Mouse (Mus musculus) CH12.LX (cell line): ENCODE measurements around the gene Cep63. TPM values are rescaled to one million over a fixed set of nuclear protein-coding genes. Genes with fewer than 3 reads are reported as not detected.
A peak's percentile ranks its signal among the peaks of the same experiment; 100 is the strongest.

Experiments
- DNase-seq: peaks from one replicate; pipeline ENCODE4 v3.0.0-alpha.2; 2013; ENCODE audit errors: extremely low read depth
- H3K27ac ChIP-seq: 2 replicates; pipeline ENCODE4 v1.5.1; 2012; ENCODE audit warnings: low read depth, mild to moderate bottlenecking, control low read depth, moderate library complexity; ENCODE audit not compliant: insufficient read depth
- H3K27me3 ChIP-seq: replicated peaks from 2 replicates; pipeline ENCODE3; 2012; ENCODE audit warnings: inconsistent platforms
- H3K36me3 ChIP-seq, 2 experiments: replicated peaks in 1 of 2; 2 replicates each; pipeline versions ENCODE3 to v1.6.1; 2012; ENCODE audit warnings: inconsistent platforms in 1 of 2, low read length in 1 of 2, mild to moderate bottlenecking in 1 of 2, mixed read lengths in 1 of 2, moderate library complexity in 1 of 2; ENCODE audit not compliant: control insufficient read depth in 1 of 2, insufficient read depth in 1 of 2
- H3K4me1 ChIP-seq, 2 experiments: 2 replicates each; pipeline ENCODE4 v1.6.1; 2012; ENCODE audit warnings: inconsistent platforms in 1 of 2, moderate library complexity in 1 of 2; ENCODE audit not compliant: insufficient read depth in 2 of 2, control insufficient read depth in 1 of 2
- H3K4me2 ChIP-seq: 2 replicates; pipeline ENCODE4 v1.6.1; 2012; ENCODE audit warnings: low read depth, mild to moderate bottlenecking, control low read depth; ENCODE audit not compliant: poor library complexity, insufficient read depth, severe bottlenecking
- H3K4me3 ChIP-seq, 3 experiments: fragments of 150-350 bp in 1 of 3; sonication (generic) in 1 of 3; replicated peaks in 1 of 3; 2 replicates each; pipeline versions ENCODE3 to v1.5.1; 2011 to 2012; ENCODE audit warnings: low read depth in 2 of 3, low read length in 2 of 3, mild to moderate bottlenecking in 2 of 3, moderate library complexity in 2 of 3, control low read depth in 1 of 3, improper control_type of control experiment in 1 of 3, inconsistent platforms in 1 of 3, mixed read lengths in 1 of 3; ENCODE audit not compliant: poor library complexity in 1 of 3
- H3K79me2 ChIP-seq: replicated peaks from 2 replicates; pipeline ENCODE4 v1.6.1; 2012; ENCODE audit warnings: mild to moderate bottlenecking, moderate library complexity; ENCODE audit not compliant: control insufficient read depth, poor library complexity, insufficient read depth, severe bottlenecking; ENCODE audit errors: extremely low read depth
- H3K9ac ChIP-seq: 2 replicates; pipeline ENCODE4 v1.6.1; 2012; ENCODE audit warnings: low read depth, mild to moderate bottlenecking, control low read depth, moderate library complexity; ENCODE audit not compliant: insufficient read depth
- H3K9me3 ChIP-seq: replicated peaks from 2 replicates; pipeline ENCODE3; 2012; ENCODE audit warnings: low read length, inconsistent platforms, mixed read lengths
- BHLHE40 ChIP-seq: IDR thresholded peaks from 2 replicates; pipeline ENCODE4 v1.6.1; 2011; ENCODE audit warnings: mild to moderate bottlenecking, low read depth, low read length, improper control_type of control experiment
- CHD2 ChIP-seq: IDR thresholded peaks from 2 replicates; pipeline ENCODE4 v1.6.1; 2011; ENCODE audit warnings: low read length, improper control_type of control experiment
- CTCF ChIP-seq, 2 experiments: IDR thresholded peaks in 1 of 2; conservative IDR thresholded peaks in 1 of 2; 2 replicates each; pipeline ENCODE4 v1.5.1; 2011 to 2012; ENCODE audit warnings: low read depth in 2 of 2, low read length in 2 of 2, improper control_type of control experiment in 1 of 2, inconsistent platforms in 1 of 2, mild to moderate bottlenecking in 1 of 2, moderate library complexity in 1 of 2
- ETS1 ChIP-seq: conservative IDR thresholded peaks from 2 replicates; pipeline ENCODE4 v1.6.1; 2012; ENCODE audit warnings: low read depth, mild to moderate bottlenecking, inconsistent platforms, low read length, improper control_type of control experiment, moderate library complexity
- HCFC1 ChIP-seq: IDR thresholded peaks from 2 replicates; pipeline ENCODE4 v1.6.1; 2012; ENCODE audit warnings: low read depth, mild to moderate bottlenecking, inconsistent platforms, low read length, improper control_type of control experiment
- IRF4 ChIP-seq: IDR thresholded peaks from 2 replicates; pipeline ENCODE4 v1.6.1; 2014; ENCODE audit warnings: low read depth, mild to moderate bottlenecking, inconsistent platforms, low read length, improper control_type of control experiment
- JUND ChIP-seq: conservative IDR thresholded peaks from 2 replicates; pipeline ENCODE4 v1.6.1; 2011; ENCODE audit warnings: low read depth, low read length, improper control_type of control experiment
- KAT2A ChIP-seq: IDR thresholded peaks from 2 replicates; pipeline ENCODE4 v1.6.1; 2012; ENCODE audit warnings: low read length, improper control_type of control experiment, inconsistent platforms; ENCODE audit not compliant: insufficient replicate concordance
- MAFK ChIP-seq: IDR thresholded peaks from 2 replicates; pipeline ENCODE4 v1.6.1; 2011; ENCODE audit warnings: low read length, improper control_type of control experiment; ENCODE audit not compliant: insufficient replicate concordance
- MAX ChIP-seq: IDR thresholded peaks from 2 replicates; pipeline ENCODE4 v1.6.1; 2011; ENCODE audit warnings: low read length, improper control_type of control experiment
- MAZ ChIP-seq: IDR thresholded peaks from 2 replicates; pipeline ENCODE4 v1.6.1; 2012; ENCODE audit warnings: low read depth, mild to moderate bottlenecking, inconsistent platforms, low read length, improper control_type of control experiment, moderate library complexity
- MXI1 ChIP-seq: IDR thresholded peaks from 2 replicates; pipeline ENCODE4 v1.6.1; 2011; ENCODE audit warnings: mild to moderate bottlenecking, low read depth, low read length, improper control_type of control experiment
- POLR2A ChIP-seq: IDR thresholded peaks from 2 replicates; pipeline ENCODE4 v1.6.1; 2011; ENCODE audit warnings: low read depth, mild to moderate bottlenecking, improper control_type of control experiment, low read length
- RAD21 ChIP-seq: IDR thresholded peaks from 2 replicates; pipeline ENCODE4 v1.6.1; 2011; ENCODE audit warnings: low read depth, mild to moderate bottlenecking, low read length, improper control_type of control experiment, moderate library complexity
- RCOR1 ChIP-seq: conservative IDR thresholded peaks from 2 replicates; pipeline ENCODE4 v1.6.1; 2012; ENCODE audit warnings: low read depth, mild to moderate bottlenecking, inconsistent platforms, low read length, improper control_type of control experiment
- SMC3 ChIP-seq: IDR thresholded peaks from 2 replicates; pipeline ENCODE4 v1.6.1; 2011; ENCODE audit warnings: low read depth, low read length, improper control_type of control experiment
- TCF12 ChIP-seq: IDR thresholded peaks from 2 replicates; pipeline ENCODE4 v1.6.1; 2014; ENCODE audit warnings: low read depth, mild to moderate bottlenecking, inconsistent platforms, low read length, improper control_type of control experiment
- ZKSCAN1 ChIP-seq: IDR thresholded peaks from 2 replicates; pipeline ENCODE4 v1.6.1; 2012; ENCODE audit warnings: low read depth, inconsistent platforms, low read length, improper control_type of control experiment, borderline replicate concordance
- ZMIZ1 ChIP-seq: IDR thresholded peaks from 2 replicates; pipeline ENCODE4 v1.6.1; 2012; ENCODE audit warnings: low read depth, mild to moderate bottlenecking, inconsistent platforms, low read length, improper control_type of control experiment
- ZNF384 ChIP-seq: IDR thresholded peaks from 2 replicates; pipeline ENCODE4 v1.6.1; 2012; ENCODE audit warnings: low read depth, low read length, improper control_type of control experiment, inconsistent platforms
- dilution Hi-C: fragments of 300-500 bp; cut with MboI; formaldehyde crosslinking; loops from 2 replicates; pipeline ENCODE4 v1.14.3; 2020; ENCODE audit warnings: low sequenced_read_pairs; ENCODE audit not compliant: extremely low pct_unique_long_range_greater_than_20kb, extremely low pct_ligation_motif_present
- in situ Hi-C: fragments of 300-500 bp; cut with MboI; formaldehyde crosslinking; loops from 3 replicates; pipeline ENCODE4 v1.14.3; 2019; ENCODE audit warnings: low sequenced_read_pairs, low pct_ligation_motif_present, low pct_unique_long_range_greater_than_20kb, mixed read lengths
- polyA plus RNA-seq: library from polyadenylated mRNA; unstranded; fragments of >175 nt; gene quantifications from 2 replicates; pipeline ENCODE4 v1.2.1, GENCODE M21; 2012; ENCODE audit warnings: low read depth; ENCODE audit not compliant: insufficient read length
- total RNA-seq, 2 experiments: library from RNA; depleted of rRNA; stranded (reverse); fragments of 300-350 nt in 1 of 2; fragments of >200 nt in 1 of 2; gene quantifications; 2 replicates each; pipeline ENCODE4 v1.2.3; 2012 to 2014

Cep63 gene
- total and polyA plus RNA-seq, 3 experiments = 18.7 to 45.6 (median 27.3) TPM

DNA sequence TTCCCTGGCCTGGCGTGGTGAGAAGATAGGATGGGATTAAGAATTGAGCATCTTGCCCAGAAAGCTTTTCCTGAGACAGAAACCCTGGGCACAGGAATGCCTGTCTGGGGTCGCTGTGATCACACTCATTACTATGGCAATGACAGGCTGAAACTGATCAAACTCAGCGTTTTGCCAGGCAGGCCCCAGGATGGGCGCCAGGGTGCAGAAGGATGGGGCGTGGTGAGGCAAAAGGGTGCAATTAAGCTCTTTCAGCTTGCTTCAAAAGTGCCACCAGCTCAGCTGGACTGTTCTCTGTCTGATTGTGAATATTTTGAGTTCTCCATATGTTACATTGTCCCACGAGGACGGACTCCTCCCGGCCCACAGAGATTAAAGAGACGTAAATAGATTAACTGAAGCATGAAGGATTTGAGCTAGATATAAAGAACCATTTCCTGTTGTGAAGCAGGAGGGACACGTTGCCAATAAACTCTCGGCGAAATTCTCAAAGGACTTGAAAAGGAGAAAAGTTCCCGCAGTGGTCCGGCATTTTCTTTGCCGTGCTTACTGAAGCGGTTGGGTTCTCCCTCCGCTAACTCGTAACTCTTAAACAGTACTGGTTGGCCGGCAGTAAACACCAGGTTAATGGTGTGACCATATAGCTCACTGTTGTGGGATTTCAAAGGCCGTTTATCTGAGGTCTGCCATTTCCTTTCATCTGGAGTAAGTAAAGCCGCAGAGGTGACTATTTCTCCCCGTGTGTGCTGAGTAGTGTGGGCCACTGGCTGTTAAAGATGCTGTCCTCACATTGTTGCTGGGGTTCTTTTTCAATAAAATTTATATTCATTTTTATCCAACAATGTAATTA lies 80.7 kb downstream of the Cep63 start:
- TF ChIP-seq POLR2A (no peak), CHD2 (no peak), RAD21 (no peak), MAX (no peak), ZKSCAN1 (no peak), MAFK (no peak), ETS1 (no peak), ZMIZ1 (no peak), IRF4 (no peak), ZNF384 (no peak), MXI1 (no peak), MAZ (no peak), KAT2A (no peak), RCOR1 (no peak), HCFC1 (no peak)
- Histone ChIP-seq H3K9me3 (peaks cover 5% of the 10 kb centered on the region), H3K36me3 (no peaks in the 10 kb centered on the region), H3K27ac (no peak overlapping the region), H3K79me2 (no peaks in the 10 kb centered on the region), H3K4me1 (peaks cover 2 to 19% of the 10 kb centered on the region in 2 experiments; a peak in 3 of 4 replicates), H3K4me3 (no peak overlapping the region), H3K9ac (no peak overlapping the region), H3K27me3 (peaks cover 55% of the 10 kb centered on the region), H3K4me2 (no peak overlapping the region)
- dilution Hi-C loops = no loop called here
- DNase-seq = no peak
- in situ Hi-C loops = loop anchor here (25.0 kb wide), 1 partner anchor 1233 kb away; no protein-coding TSS in a partner anchor

DNA sequence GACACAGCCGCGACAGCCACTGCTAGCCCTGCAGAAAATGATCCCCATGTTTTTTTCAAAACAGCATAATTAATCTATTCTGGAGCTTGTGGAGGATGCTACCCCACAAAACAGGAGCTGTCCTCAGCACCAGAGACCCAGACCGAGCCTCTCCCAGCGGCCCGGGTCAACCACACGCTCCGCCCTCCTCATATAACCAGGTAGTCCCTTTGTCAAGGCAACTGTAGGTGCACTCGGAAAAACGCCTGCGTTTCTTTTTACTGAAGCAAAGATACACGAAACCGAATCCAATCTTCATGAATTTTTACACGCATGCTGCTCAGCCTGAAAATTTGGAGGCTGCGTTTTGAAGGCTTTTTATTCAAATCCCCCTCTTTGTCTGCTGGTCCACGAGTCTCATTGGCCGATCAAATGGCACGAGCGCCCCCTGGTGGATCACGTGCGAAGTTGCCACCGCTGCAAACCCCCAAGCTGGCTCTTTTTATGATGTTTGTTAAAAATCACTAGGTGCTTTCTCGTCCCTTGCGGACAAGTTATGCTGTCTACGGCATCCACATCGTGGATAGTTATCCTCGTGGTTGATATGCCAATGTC lies 81.5 kb downstream of the Cep63 start:
- Histone ChIP-seq H3K4me3 (no peak overlapping the region), H3K27ac (no peak overlapping the region), H3K4me2 (no peak overlapping the region), H3K79me2 (no peaks in the 10 kb centered on the region), H3K4me1 (peaks cover 2 to 23% of the 10 kb centered on the region in 2 experiments; a peak in 3 of 4 replicates), H3K9me3 (peaks cover 5% of the 10 kb centered on the region), H3K36me3 (no peaks in the 10 kb centered on the region), H3K27me3 (peaks cover 51% of the 10 kb centered on the region), H3K9ac (no peak overlapping the region)
- TF ChIP-seq CTCF (conservative IDR thresholded peaks at IDR 0.05 in 1 of 2, IDR thresholded peaks at IDR 0.05 in 1 of 2; ENCODE audit: low read depth in 2 of 2, low read length in 2 of 2) (peak; percentile 69), CHD2 (no peak), TCF12 (no peak), JUND (no peak), SMC3 (peak; percentile 51), RAD21 (peak; percentile 75), MAX (peak; percentile 63), BHLHE40 (0 out of 2 replicates have a peak, but pooled peaks have one; percentile 10)
- dilution Hi-C loops (no loop called here), in situ Hi-C loops (loop anchor here (25.0 kb wide), 1 partner anchor 1233 kb away; no protein-coding TSS in a partner anchor)
- peak; percentile 63 for DNase-seq
